Mouse (Mus musculus) heart, adult 2 months (tissue): ENCODE measurements at regions not wholly inside any gene's neighbourhood (a gene's known extent, or its start where the extent isn't known, plus 50 kb on each side); places are given as distances from the start of the nearest gene placed in this dataset.

ENCODE experiments used
- CTCF ChIP-seq: fragments of 200-600 bp; IDR thresholded peaks from 2 replicates; pipeline ENCODE4 v1.8.1; 2022; ENCODE audit warnings: antibody characterized with exemption, mild to moderate bottlenecking, moderate library complexity
- EP300 ChIP-seq: fragments of 200-500 bp; IDR thresholded peaks from 2 replicates; pipeline ENCODE4 v1.6.1; 2011; ENCODE audit warnings: low read depth, low read length, control low read depth; ENCODE audit not compliant: insufficient read depth
- POLR2A ChIP-seq: fragments of 200-500 bp; IDR thresholded peaks from 2 replicates; pipeline ENCODE4 v1.6.1; 2011; ENCODE audit warnings: mild to moderate bottlenecking, low read depth, low read length, control low read depth; ENCODE audit not compliant: insufficient read depth

- TF ChIP-seq POLR2A, result no peak
- TF ChIP-seq CTCF, result no peak
- TF ChIP-seq EP300, result no peak
Measured at GRCm38 (mm10) chr2:106074441-106074840, 71.1 kb upstream of the Dnajc24 start.
